Mouse (Mus musculus) bone marrow macrophage, adult 2 months (primary cell): ENCODE results near the gene Tomm5.

Experiments
- CTCF ChIP-seq: IDR thresholded peaks from 2 replicates; pipeline ENCODE4 v1.5.1; 2012; ENCODE audit warnings: low read depth, mild to moderate bottlenecking, low read length, moderate library complexity
- POLR2A ChIP-seq: IDR thresholded peaks from 2 replicates; pipeline ENCODE4 v1.6.1; 2012; ENCODE audit warnings: mild to moderate bottlenecking, low read depth, low read length, borderline replicate concordance

GRCm38 (mm10) chr4:45108456-45109110, 669 bp upstream of the Tomm5 start:
- no peak for TF ChIP-seq CTCF
- TF ChIP-seq POLR2A = no peak
